Mouse (Mus musculus) urinary bladder, adult 18-20 months (tissue): Measurements from ENCODE around the gene H2-Q7.
"Not testable (repeated sequence)": the region's sequence is repeated elsewhere in the genome, so short reads cannot be mapped to it uniquely, and the experiment has no call there.

Source experiments
- DNase-seq, 2 experiments: peaks; one replicate each; pipeline ENCODE4 v3.0.0; 2022; ENCODE audit warnings: low spot score in 2 of 2, mixed read lengths in 2 of 2

H2-Q7 gene

DNA sequence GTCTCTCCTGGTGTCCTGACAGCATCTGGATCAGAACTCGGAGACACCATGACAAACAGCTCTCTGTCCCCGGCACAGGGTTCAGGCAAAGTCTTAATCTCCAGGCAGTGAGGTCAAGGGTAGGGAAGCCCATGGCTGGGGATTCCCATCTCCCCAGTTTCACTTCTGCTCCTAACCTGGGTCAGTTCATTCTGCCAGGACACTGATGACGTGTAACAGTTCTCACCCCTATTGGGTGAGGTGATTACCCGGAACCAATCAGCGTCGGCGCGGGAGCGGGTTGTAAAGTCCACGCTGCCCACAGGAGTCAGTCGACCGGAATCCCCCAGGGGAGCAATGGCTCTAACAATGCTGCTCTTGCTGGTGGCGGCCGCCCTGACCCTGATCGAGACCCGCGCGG lies at the start of gene H2-Q7:
TSS of gene H2-Q7 (plus strand) at position 271 of the 400 bp plus-strand sequence.
- DNase-seq: peak; percentile 67 to 71

DNA sequence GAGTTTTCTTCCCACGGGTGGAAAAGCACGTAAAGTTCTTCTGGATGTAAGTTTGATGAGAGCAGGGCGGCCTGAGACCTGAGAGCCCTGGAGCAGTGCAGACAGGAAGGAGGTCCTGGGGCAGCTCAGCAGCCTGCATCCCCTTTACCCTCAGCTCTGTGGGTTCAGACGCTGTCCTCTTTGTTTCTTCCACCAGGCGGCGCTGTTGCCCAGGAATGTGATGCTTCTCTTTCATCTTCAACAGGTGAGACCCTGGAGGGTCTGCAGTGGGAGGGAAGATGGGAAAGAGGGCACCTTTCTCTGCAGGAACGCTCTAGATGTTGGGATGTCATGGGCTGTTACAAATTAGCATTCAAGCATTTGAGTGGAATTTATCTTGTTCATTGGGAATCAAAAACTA lies 49.2 kb upstream of the H2-Q7 start:
- not testable (repeated sequence) for DNase-seq

DNA sequence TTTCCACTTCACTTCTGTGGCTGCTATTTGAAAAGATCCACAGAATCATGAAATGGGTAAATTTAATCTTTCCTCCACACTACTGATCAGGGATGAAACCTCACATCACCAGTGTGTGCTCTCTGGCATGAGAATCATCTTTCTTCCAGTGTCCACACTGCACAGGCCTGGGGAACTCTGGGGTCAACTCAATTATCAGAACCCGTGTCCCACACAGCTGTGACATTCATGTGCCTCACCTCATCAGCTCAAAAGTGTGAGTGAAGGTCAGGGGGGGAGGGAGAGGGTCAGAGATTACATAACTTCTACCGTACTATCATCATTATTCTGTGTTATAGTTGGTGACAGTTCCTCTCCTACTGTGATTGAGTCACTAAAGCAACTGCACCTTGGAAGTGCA lies 46.3 kb upstream of the H2-Q7 start:
- DNase-seq: not testable (repeated sequence)

DNA sequence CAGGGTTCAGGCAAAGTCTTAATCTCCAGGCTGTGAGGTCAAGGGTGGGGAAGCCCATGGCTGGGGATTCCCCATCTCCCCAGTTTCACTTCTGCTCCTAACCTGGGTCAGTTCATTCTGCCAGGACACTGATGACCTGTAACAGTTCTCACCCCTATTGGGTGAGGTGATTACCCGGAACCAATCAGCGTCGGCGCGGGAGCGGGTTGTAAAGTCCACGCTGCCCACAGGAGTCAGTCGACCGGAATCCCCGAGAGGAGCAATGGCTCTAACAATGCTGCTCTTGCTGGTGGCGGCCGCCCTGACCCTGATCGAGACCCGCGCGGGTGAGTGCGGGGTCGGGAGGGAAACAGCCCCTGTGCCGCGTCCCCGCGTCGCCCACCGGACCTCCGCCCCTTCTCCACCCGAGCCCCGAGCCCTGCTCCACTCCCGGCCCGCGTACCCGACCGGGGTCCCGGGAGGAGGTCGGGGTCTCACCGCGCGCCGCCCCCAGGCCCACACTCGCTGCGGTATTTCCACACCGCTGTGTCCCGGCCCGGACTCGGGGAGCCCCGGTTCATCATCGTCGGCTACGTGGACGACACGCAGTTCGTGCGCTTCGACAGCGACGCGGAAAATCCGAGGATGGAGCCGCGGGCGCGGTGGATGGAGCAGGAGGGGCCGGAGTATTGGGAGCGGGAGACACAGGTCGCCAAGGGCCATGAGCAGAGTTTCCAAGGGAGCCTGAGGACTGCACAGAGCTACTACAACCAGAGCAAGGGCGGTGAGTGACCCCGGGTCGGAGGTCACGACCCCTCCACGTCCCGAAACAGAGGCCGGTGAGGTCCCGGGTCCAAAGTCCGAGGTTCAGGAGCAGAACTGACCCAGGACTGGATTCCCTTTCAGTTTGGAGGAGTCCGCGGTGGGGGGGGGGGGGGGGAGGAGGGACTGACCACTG lies 44.8 kb upstream of the H2-Q7 start:
- not testable (repeated sequence) for DNase-seq

DNA sequence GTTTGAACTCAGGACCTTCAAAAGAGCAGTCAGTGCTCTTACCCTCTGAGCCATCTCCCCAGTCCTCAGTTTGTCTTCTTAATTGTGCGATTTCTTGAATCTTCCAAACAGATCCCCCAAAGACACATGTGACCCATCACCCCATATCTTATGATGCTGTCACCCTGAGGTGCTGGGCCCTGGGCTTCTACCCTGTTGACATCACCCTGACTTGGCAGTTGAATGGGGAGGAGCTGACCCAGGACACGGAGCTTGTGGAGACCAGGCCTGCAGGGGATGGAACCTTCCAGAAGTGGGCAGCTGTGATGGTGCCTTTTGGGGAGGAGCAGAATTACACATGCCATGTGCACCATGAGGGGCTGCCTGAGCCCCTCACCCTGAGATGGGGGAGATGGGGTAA lies 42.0 kb upstream of the H2-Q7 start:
- DNase-seq: not testable (repeated sequence)

DNA sequence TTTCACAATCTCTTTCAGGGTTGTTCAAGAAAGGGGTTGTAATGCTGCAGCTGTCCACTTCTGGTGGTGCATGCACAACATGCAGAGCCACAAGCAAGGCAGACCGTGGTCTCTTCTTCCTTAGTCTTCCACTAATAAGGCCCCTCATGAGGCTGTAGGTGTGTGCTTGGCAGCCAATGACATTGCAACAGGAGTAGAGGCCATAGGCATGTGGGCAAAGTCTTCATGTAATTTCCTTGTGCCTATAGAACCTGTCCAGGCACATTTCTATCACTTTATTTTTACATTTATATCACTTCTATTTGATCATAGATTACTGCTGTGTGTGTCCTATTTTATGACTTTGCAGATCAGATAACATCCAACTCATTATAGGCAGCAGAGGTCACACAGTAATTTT lies 25.9 kb upstream of the H2-Q7 start:
- DNase-seq: not testable (repeated sequence)

DNA sequence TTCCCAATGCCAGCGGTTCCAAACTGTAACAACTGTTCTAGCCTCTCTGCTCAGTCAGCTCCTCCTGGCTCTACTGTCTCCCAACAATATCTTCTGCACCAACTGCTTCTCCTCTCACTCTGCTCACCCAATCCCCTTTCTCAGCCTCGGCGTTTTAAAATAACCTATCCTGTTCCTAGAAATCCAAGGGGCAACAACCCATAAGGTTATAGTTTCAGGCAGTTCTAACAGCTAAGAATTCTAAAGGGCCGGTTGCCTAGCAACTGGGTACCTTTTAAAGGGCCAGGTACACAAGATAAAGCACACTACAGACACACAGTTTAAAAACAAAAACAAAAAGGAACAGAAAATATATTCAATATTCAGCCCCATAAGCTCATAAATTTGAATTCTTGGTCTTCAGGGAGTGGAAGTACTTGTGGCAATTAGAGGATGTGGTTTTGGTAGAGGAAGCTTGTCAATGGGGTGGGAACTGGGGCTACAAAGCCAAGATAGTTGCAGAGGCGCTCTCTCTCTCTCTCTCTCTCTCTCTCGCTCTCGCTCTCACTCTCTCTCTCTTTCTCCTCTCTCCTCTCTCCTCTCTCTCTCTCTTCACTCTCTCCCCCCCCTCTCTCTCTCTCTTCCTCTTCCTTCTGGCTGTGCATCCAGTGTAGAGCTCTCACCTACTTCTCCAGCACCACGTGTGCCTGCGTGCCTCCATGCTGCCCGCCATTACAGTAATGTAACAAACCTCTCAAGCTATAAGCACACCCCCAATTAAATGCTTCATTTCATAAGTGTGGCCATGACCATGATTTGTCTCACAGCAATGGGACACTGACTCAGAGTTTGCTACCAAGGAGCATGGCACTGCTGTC lies 23.5 kb upstream of the H2-Q7 start:
- not testable (repeated sequence) for DNase-seq

DNA sequence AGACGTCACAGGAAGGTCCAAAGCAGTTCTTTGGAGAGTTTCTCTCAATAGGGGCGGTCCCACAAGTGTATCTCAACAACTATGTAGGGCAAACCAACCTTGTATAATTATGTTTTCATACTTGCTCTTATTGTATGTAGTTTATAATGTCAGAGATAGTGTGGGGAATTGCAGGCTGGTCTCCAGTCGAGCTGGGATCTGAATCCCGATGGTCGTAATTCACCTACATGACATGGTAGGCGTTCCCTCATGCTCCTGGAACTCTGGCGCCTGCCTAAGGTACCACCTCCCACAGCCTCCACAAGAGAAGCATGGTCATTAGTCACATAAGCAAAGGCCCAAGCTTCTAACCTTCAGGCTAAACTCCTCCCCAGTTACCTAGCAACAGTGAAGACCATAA lies 20.2 kb upstream of the H2-Q7 start:
- DNase-seq: no peak

DNA sequence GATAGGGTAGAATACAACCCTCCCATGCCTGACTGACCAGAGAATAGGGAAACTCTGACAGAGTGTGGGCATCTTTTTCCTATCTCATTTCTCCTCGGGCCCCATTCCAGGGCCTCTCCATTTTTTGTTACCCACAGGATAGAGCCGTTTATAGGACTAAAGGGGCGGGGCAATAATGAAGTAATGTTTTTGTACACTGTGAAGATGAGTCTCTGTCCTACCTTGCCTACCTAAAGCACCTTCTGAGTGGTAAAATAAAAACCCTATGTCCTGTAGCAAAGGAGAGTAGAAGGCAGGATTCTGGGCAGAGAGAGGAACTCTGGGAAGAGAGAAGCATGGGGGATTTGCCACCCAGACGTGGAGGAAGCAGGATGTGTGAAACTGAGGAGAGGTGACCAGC lies 19.4 kb upstream of the H2-Q7 start:
- DNase-seq: not testable (repeated sequence)

DNA sequence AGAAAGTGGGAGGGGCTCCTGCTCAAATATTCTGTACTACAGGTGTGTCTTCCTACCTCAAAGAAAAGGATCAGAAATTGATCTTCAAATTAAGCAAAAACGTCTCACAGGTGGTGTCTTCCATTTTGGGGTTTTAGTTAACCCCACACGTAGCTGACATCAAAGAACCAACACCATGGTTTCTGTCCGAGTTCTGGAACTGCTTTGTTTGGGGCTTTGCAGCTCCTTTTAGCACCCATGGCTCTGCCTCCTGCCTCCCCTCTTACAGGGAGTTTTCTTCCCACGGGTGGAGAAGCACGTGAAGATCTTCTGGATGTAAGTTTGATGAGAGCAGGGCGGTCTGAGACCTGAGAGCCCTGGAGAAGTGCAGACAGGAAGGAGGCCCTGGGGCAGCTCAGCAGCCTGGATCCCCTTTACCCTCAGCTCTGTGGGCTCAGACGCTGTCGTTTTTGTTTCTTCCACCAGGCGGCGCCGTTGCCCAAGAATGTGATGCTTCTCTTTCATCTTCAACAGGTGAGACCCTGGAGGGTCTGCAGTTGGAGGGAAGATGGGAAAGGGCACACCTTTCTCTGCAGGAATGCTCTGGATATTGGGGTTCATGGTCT lies 18.6 kb upstream of the H2-Q7 start:
- DNase-seq: peak in 1 of 2 experiments; percentile 40

DNA sequence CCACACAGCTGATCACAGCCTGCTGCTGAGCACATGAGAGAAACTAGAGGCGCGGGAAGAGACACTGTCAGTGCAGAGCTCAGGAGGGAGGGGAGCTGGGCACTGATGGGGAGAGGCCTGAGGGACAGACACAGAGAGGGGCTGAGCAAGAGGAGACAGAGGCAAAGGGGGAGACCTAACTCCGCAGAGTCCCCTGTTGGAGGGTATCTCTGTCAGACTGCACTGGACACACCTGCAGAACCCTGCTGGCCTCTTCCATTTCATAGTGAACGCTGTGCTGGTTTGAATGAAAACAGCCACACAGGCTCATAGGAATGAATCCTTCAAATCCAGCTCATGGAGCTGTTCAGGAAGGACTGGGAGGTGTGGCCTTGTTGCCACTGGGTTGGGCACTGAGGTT lies 17.6 kb upstream of the H2-Q7 start:
- DNase-seq: not testable (repeated sequence)

DNA sequence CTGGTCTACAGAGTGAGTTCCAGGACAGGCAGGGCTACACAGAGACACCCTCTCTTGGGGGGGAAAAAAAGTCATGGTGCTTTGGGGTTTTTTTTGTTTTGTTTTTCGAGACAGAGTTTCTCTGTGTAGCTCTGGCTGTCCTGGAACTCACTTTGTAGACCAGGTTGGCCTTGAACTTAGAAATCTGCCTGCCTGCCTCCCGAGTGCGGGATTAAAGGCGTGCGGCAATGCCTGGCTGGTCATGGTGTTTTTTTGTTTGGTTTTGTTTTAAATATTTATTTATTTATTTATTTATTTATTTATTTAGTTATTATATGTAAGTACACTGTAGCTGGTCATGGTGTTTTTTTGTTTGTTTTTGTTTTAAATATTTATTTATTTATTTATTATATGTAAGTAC lies 16.6 kb upstream of the H2-Q7 start:
- not testable (repeated sequence) for DNase-seq

DNA sequence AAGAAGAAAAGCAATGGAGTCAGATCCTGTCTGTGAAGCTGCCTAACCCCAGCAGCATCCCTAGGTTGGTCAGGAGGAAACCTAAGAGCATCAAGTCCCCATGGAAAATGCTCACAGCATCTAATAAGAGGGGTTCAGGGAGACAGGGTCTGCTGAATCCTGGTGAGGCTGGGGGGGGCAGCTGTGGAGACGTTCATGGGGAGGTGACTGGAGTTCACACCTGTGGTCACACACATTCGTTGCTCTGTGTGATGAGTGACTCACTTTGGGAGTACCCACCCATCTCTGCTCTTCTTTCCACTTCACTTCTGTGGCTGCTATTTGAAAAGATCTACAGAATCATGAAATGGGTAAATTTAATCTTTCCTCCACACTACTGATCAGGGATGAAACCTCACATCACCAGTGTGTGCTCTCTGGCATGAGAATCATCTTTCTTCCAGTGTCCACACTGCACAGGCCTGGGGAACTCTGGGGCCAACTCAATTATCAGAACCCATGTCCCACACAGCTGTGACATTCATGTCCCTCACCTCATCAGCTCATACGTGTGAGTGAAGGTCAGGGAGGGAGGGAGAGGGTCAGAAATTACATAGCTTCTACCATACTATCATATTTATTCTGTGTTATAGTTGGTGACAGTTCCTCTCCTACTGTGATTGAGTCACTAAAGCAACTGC lies 15.7 kb upstream of the H2-Q7 start:
- not testable (repeated sequence) for DNase-seq

DNA sequence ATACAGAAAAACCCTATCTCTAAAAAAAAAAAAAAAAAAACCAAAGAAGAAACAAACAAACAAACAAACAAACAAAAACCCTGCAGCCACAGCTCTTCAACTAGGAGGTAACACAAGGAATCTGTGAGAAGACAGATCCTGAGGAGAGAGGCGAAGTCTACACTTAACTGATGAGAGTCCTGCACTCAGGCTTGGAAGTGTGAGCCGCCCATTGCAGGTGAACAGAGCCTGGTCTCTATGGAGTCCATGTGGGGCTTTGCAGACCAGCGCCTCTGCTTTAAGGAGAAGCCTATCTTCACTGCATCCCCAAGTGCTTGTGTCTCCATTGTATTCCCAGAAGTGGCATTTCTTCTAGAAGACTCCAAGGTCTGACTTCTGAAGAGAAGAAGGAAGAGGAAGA lies 14.8 kb upstream of the H2-Q7 start:
- not testable (repeated sequence) for DNase-seq

DNA sequence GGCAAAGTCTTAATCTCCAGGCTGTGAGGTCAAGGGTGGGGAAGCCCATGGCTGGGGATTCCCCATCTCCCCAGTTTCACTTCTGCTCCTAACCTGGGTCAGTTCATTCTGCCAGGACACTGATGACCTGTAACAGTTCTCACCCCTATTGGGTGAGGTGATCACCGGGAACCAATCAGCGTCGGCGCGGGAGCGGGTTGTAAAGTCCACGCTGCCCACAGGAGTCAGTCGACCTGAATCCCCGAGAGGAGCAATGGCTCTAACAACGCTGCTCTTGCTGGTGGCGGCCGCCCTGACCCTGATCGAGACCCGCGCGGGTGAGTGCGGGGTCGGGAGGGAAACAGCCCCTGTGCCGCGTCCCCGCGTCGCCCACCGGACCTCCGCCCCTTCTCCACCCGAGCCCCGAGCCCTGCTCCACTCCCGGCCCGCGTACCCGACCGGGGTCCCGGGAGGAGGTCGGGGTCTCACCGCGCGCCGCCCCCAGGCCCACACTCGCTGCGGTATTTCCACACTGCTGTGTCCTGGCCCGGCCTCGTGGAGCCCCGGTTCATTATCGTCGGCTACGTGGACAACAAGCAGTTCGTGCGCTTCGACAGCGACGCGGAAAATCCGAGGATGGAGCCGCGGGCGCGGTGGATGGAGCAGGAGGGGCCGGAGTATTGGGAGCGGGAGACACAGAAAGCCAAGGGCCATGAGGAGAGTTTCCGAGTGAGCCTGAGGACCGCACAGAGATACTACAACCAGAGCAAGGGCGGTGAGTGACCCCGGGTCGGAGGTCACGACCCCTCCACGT lies 14.1 kb upstream of the H2-Q7 start, which contains the start of gene H2-Q6:
TSS of gene H2-Q6 (plus strand) at position 227 of the 793 bp plus-strand sequence.
- DNase-seq: peak; percentile 46

DNA sequence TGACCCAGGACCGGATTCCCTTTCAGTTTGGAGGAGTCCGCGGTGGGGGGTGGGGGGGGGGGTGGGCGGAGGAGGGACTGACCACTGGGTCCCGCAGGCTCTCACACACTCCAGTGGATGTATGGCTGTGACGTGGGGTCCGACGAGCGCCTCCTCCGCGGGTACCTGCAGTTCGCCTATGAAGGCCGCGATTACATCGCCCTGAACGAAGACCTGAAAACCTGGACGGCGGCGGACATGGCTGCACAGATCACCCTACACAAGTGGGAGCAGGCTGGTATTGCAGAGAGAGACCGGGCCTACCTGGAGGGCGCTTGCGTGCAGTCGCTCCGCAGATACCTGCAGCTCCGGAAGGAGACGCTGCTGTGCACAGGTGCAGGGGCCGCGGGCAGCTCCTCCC lies 13.5 kb upstream of the H2-Q7 start:
- not testable (repeated sequence) for DNase-seq

DNA sequence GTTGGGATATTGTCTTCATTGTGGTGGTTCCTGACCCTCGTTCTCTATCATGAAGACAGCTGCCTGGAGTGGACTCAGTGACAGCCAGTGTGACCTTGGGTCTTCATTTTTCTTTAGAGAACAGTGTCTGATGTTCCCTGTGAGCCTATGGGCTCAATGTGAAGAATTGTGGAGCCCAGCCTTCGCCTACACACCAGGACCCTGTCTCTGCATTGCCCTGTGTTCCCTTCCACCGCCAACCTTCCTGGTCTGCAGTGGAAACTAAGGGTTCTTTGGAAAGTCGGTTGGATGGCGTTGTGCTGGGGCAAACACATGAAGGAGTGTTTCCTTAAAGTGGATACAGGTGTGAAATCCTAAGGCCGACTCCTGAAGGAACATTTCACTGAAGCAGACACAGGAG lies 10.1 kb upstream of the H2-Q7 start:
- not testable (repeated sequence) for DNase-seq

DNA sequence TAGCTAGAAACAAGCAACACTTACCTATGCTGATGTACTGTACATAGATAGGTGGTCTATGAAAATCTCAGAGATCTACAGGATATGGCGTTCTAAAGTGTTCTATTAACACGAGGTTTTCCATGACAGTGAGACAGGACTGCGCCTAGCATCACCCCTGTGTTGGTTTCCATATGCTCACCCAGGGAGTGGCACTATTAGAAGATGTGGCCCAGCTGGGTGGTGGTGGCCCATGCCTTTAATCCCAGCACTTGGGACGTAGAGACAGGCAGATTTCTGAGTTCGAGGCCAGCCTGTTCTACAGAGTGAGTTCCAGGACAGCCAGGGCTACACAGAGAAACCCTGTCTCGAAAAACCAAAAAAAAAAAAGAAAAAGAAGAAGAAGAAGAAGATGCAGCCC lies 8.3 kb upstream of the H2-Q7 start:
- not testable (repeated sequence) for DNase-seq

DNA sequence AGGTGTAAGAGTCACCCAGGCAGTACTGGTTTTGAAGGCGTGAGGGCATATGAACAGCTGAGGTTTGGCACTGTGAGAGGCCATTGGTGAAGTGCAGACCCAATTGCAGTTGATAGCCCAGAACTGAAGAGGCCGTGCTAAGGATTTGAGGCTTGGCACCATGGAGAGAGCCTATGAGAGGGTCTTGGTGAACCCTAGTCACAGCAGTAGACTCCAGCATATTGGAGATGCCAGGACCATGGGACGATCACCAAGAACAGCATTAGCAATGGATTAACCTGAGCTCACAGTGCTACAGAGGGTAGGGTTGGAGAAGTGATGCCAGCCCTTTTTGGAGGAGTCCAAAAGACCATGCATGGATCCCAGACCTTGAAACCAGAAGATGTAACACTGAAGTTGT lies 6.8 kb upstream of the H2-Q7 start:
- not testable (repeated sequence) for DNase-seq

DNA sequence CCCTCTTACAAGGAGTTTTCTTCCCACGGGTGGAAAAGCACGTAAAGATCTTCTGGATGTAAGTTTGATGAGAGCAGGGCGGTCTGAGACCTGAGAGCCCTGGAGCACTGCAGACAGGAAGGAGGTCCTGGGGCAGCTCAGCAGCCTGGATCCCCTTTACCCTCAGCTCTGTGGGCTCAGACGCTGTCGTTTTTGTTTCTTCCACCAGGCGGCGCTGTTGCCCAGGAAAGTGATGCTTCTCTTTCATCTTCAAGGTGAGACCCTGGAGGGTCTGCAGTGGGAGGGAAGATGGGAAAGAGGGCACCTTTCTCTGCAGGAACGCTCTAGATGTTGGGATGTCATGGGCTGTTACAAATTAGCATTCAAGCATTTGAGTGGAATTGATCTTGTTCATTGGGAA lies 4.1 kb upstream of the H2-Q7 start:
- not testable (repeated sequence) for DNase-seq
